In genomic region chr2:169094011-169094754, GRCm38 (mm10) we compare ENCODE assay signal across 15 mouse cellular contexts.
DNase-seq lines count a peak whose midpoint lies in the region; ATAC-seq and TF ChIP-seq lines count a peak whose summit lies in the region.
"Had no signal": no experiment of that assay in that cellular context is flagged by ENCODE, and none has a peak within 500 bp of the region (broad histone marks: within the 10 kb centered on the region; RNA-seq: fewer than 3 reads in every experiment).

No protein-coding gene starts in this region.

- no peak overlapping the region for H3K4me2 ChIP-seq in hindbrain, embryonic 13.5 days
- no peak overlapping the region for H3K4me2 ChIP-seq in hindbrain, embryonic 11.5 days (replicated peaks; ENCODE audit: low read depth, low read length)
- H3K4me2 ChIP-seq in embryonic facial prominence, embryonic 14.5 days (ENCODE audit: low read depth, low read length): no peak overlapping the region
- H3K4me2 ChIP-seq in hindbrain, embryonic 16.5 days (ENCODE audit: low read length): no peak overlapping the region
- H3K4me2 ChIP-seq in midbrain, postnatal 0 days (ENCODE audit: low read depth, low read length, poor library complexity, severe bottlenecking): no peak overlapping the region
- H3K4me2 ChIP-seq in liver, embryonic 12.5 days: no peak overlapping the region
- H3K4me2 ChIP-seq: heart, embryonic 11.5 days; lung, embryonic 14.5 days had no signal

- ATAC-seq in hindbrain, embryonic 13.5 days (ENCODE audit: low FRiP score): no peak
- ATAC-seq in hindbrain, embryonic 11.5 days (ENCODE audit: low FRiP score): no peak
- no peak for ATAC-seq in embryonic facial prominence, embryonic 14.5 days (ENCODE audit: low read depth)
- ATAC-seq in hindbrain, embryonic 16.5 days: no peak
- ATAC-seq in midbrain, postnatal 0 days (ENCODE audit: low FRiP score): no peak
- ATAC-seq in liver, embryonic 12.5 days: no peak
- no peak for ATAC-seq in cerebellum, adult (ENCODE audit: insufficient number of reproducible peaks, low FRiP score, low TSS enrichment)
- ATAC-seq: intestine, embryonic 16.5 days had no signal

- 0 out of 2 replicates have a peak, but pooled peaks cover 7% of the 10 kb centered on the region for H3K4me1 ChIP-seq in hindbrain, embryonic 13.5 days (replicated peaks)
- H3K4me1 ChIP-seq in hindbrain, embryonic 11.5 days (replicated peaks; ENCODE audit: control insufficient read depth, insufficient read depth, low read length): no peaks in the 10 kb centered on the region
- no peaks in the 10 kb centered on the region for H3K4me1 ChIP-seq in embryonic facial prominence, embryonic 14.5 days (ENCODE audit: control insufficient read depth, insufficient read depth, low read length)
- H3K4me1 ChIP-seq in hindbrain, embryonic 16.5 days (ENCODE audit: control insufficient read depth, insufficient read depth, low read depth, low read length): peaks cover 5% of the 10 kb centered on the region
- H3K4me1 ChIP-seq in midbrain, postnatal 0 days (ENCODE audit: insufficient read depth, low read length): no peaks in the 10 kb centered on the region
- H3K4me1 ChIP-seq in liver, embryonic 12.5 days: no peaks in the 10 kb centered on the region

- no peaks in the 10 kb centered on the region for H3K27me3 ChIP-seq in hindbrain, embryonic 13.5 days
- H3K27me3 ChIP-seq in hindbrain, embryonic 11.5 days (ENCODE audit: control insufficient read depth, insufficient read depth, low read length): no peaks in the 10 kb centered on the region
- H3K27me3 ChIP-seq in embryonic facial prominence, embryonic 14.5 days (replicated peaks; ENCODE audit: control insufficient read depth, insufficient read depth, low read length): no peaks in the 10 kb centered on the region
- H3K27me3 ChIP-seq in hindbrain, embryonic 16.5 days (replicated peaks; ENCODE audit: control insufficient read depth, insufficient read depth, low read length): no peaks in the 10 kb centered on the region
- H3K27me3 ChIP-seq in midbrain, postnatal 0 days (ENCODE audit: insufficient read depth, low read length): no peaks in the 10 kb centered on the region
- no peaks in the 10 kb centered on the region for H3K27me3 ChIP-seq in liver, embryonic 12.5 days (replicated peaks)

- no peaks in the 10 kb centered on the region for H3K36me3 ChIP-seq in hindbrain, embryonic 13.5 days
- H3K36me3 ChIP-seq in hindbrain, embryonic 11.5 days (ENCODE audit: control insufficient read depth, insufficient read depth, low read length): no peaks in the 10 kb centered on the region
- H3K36me3 ChIP-seq in embryonic facial prominence, embryonic 14.5 days (ENCODE audit: control insufficient read depth, insufficient read depth, low read length): no peaks in the 10 kb centered on the region
- no peaks in the 10 kb centered on the region for H3K36me3 ChIP-seq in hindbrain, embryonic 16.5 days (ENCODE audit: control insufficient read depth, insufficient read depth, low read length)
- H3K36me3 ChIP-seq in midbrain, postnatal 0 days (ENCODE audit: insufficient read depth, low read length): no peaks in the 10 kb centered on the region
- H3K36me3 ChIP-seq in liver, embryonic 12.5 days: no peaks in the 10 kb centered on the region

- DNase-seq in hindbrain, embryonic 11.5 days (ENCODE audit: low spot score): no peak
- peak; percentile 49 for DNase-seq in embryonic facial prominence, embryonic 14.5 days (ENCODE audit: low spot score)
- peak; percentile 24 for DNase-seq in midbrain, postnatal 0 days (ENCODE audit: low spot score)
- DNase-seq in embryo, embryonic 11 days: no peak
- DNase-seq: cerebellum, adult 18-20 months; gastrocnemius, postnatal 25 days; kidney, postnatal 10 days; liver; lung, embryonic 14.5 days had no signal

- H3K9me3 ChIP-seq in hindbrain, embryonic 13.5 days: peaks cover 6% of the 10 kb centered on the region
- H3K9me3 ChIP-seq in hindbrain, embryonic 11.5 days (ENCODE audit: control insufficient read depth, low read length): no peaks in the 10 kb centered on the region
- H3K9me3 ChIP-seq in embryonic facial prominence, embryonic 14.5 days (ENCODE audit: control insufficient read depth, low read length): peaks cover 13% of the 10 kb centered on the region
- peaks cover 4% of the 10 kb centered on the region; the same call in 1 of the 2 replicates for H3K9me3 ChIP-seq in hindbrain, embryonic 16.5 days (ENCODE audit: control insufficient read depth, low read length)
- no peaks in the 10 kb centered on the region for H3K9me3 ChIP-seq in midbrain, postnatal 0 days (ENCODE audit: low read length)
- H3K9me3 ChIP-seq in liver, embryonic 12.5 days (replicated peaks): peaks cover 11% of the 10 kb centered on the region; the same call in 1 of the 2 replicates

- WGBS in hindbrain, embryonic 13.5 days: 64% methylated on average over 22 of the region's 22 CpGs
- 80% methylated on average over 22 of the region's 22 CpGs for WGBS in hindbrain, embryonic 11.5 days
- 62% methylated on average over 22 of the region's 22 CpGs for WGBS in embryonic facial prominence, embryonic 14.5 days
- 48% methylated on average over 22 of the region's 22 CpGs for WGBS in hindbrain, embryonic 16.5 days
- 40% methylated on average over 22 of the region's 22 CpGs for WGBS in midbrain, postnatal 0 days
- whole genome bisulfite sequencing in liver, embryonic 12.5 days (ENCODE audit: insufficient replicate concordance): 79% methylated on average over 22 of the region's 22 CpGs

- no peak for TF ChIP-seq CTCF in midbrain, postnatal 0 days (IDR thresholded peaks at IDR 0.05)

- H3K4me3 ChIP-seq in hindbrain, embryonic 13.5 days: no peak overlapping the region
- no peak overlapping the region for H3K4me3 ChIP-seq in hindbrain, embryonic 11.5 days (ENCODE audit: low read depth, low read length)
- no peak overlapping the region for H3K4me3 ChIP-seq in embryonic facial prominence, embryonic 14.5 days (ENCODE audit: low read depth, low read length)
- H3K4me3 ChIP-seq in hindbrain, embryonic 16.5 days (ENCODE audit: low read length): no peak overlapping the region
- no peak overlapping the region for H3K4me3 ChIP-seq in midbrain, postnatal 0 days (ENCODE audit: low read depth, low read length)
- H3K4me3 ChIP-seq in liver, embryonic 12.5 days: no peak overlapping the region

- H3K9ac ChIP-seq in hindbrain, embryonic 13.5 days: no peak overlapping the region
- no peak overlapping the region for H3K9ac ChIP-seq in hindbrain, embryonic 11.5 days (ENCODE audit: low read depth, low read length)
- no peak overlapping the region for H3K9ac ChIP-seq in embryonic facial prominence, embryonic 14.5 days (ENCODE audit: low read depth, low read length)
- no peak overlapping the region for H3K9ac ChIP-seq in hindbrain, embryonic 16.5 days (ENCODE audit: low read depth, low read length)
- H3K9ac ChIP-seq in midbrain, postnatal 0 days (replicated peaks; ENCODE audit: low read length, poor library complexity, severe bottlenecking): no peak overlapping the region
- no peak overlapping the region for H3K9ac ChIP-seq in liver, embryonic 12.5 days
- H3K9ac ChIP-seq: lung, embryonic 14.5 days had no signal

- H3K27ac ChIP-seq in hindbrain, embryonic 13.5 days: peak overlapping the region; percentile 71; the same call in 1 of the 2 replicates
- no peak overlapping the region for H3K27ac ChIP-seq in hindbrain, embryonic 11.5 days (ENCODE audit: low read depth, low read length)
- H3K27ac ChIP-seq in embryonic facial prominence, embryonic 14.5 days (replicated peaks; ENCODE audit: low read depth, low read length): no peak overlapping the region
- H3K27ac ChIP-seq in hindbrain, embryonic 16.5 days (ENCODE audit: low read depth, low read length): peak overlapping the region; percentile 59
- no peak overlapping the region for H3K27ac ChIP-seq in midbrain, postnatal 0 days (ENCODE audit: low read depth, low read length)
- H3K27ac ChIP-seq in liver, embryonic 12.5 days: no peak overlapping the region

Comparison
In these comparisons a context has a peak if more than half of its experiments do, and no peak if none do; other contexts are left out.
1. H3K27ac ChIP-seq: peak in hindbrain, embryonic 13.5 days (single experiment) and hindbrain, embryonic 16.5 days (single experiment); none in hindbrain, embryonic 11.5 days (single experiment), embryonic facial prominence, embryonic 14.5 days (single experiment), midbrain, postnatal 0 days (single experiment) and liver, embryonic 12.5 days (single experiment).
2. DNase-seq: peak in embryonic facial prominence, embryonic 14.5 days (single experiment) and midbrain, postnatal 0 days (single experiment); none in hindbrain, embryonic 11.5 days (single experiment) and embryo, embryonic 11 days (single experiment).